Mouse (Mus musculus) heart, postnatal 0 days (tissue): ENCODE measurements around the gene Trim37.

Experiments used
- CTCF ChIP-seq: IDR thresholded peaks from 2 replicates; pipeline ENCODE4 v1.5.1; 2016; ENCODE audit warnings: antibody characterized with exemption, control low read depth, low read depth
- EP300 ChIP-seq: IDR thresholded peaks from 2 replicates; pipeline ENCODE4 v1.6.1; 2016; ENCODE audit warnings: antibody characterized with exemption, low read depth

GRCm38 (mm10) chr11:87266246-87266645 lies 139.4 kb downstream of the Trim37 start:
- TF ChIP-seq CTCF, result no peak
- TF ChIP-seq EP300, result no peak
